Mouse (Mus musculus) limb, embryonic 13.5 days (tissue): ENCODE results near the gene Gm2a. TPM values are rescaled to one million over a fixed set of nuclear protein-coding genes. Genes with fewer than 3 reads are reported as not detected.

Experiments
- ATAC-seq: fragments of 200-750 bp; cut with Nextera tagmentation; 2 replicates; pipeline ENCODE4 v1.8.0; 2017; ENCODE audit warnings: low read depth, moderate number of reproducible peaks, moderate TSS enrichment; ENCODE audit not compliant: low FRiP score
- H3K27ac ChIP-seq: fragments of 300-500 bp; sonication (generic); 2 replicates; pipeline ENCODE4 v1.5.1; 2015; ENCODE audit warnings: inconsistent platforms, mild to moderate bottlenecking, moderate library complexity
- H3K27me3 ChIP-seq: fragments of 300-500 bp; sonication (generic); 2 replicates; pipeline ENCODE4 v1.6.1; 2015; ENCODE audit warnings: mild to moderate bottlenecking, inconsistent platforms
- H3K36me3 ChIP-seq: fragments of 300-500 bp; sonication (generic); 2 replicates; pipeline ENCODE4 v1.6.1; 2015; ENCODE audit warnings: inconsistent platforms, mild to moderate bottlenecking, moderate library complexity
- H3K4me1 ChIP-seq: fragments of 300-500 bp; sonication (generic); 2 replicates; pipeline ENCODE4 v1.6.1; 2015; ENCODE audit warnings: inconsistent platforms
- H3K4me2 ChIP-seq: fragments of 300-500 bp; sonication (generic); replicated peaks from 2 replicates; pipeline ENCODE4 v1.6.1; 2015; ENCODE audit warnings: inconsistent platforms, mild to moderate bottlenecking, moderate library complexity
- H3K4me3 ChIP-seq: fragments of 300-500 bp; sonication (generic); 2 replicates; pipeline ENCODE4 v1.5.1; 2015; ENCODE audit warnings: moderate library complexity, mild to moderate bottlenecking, inconsistent platforms
- H3K9ac ChIP-seq: fragments of 300-500 bp; sonication (generic); 2 replicates; pipeline ENCODE4 v1.6.1; 2015; ENCODE audit warnings: mild to moderate bottlenecking, inconsistent platforms
- H3K9me3 ChIP-seq: fragments of 300-500 bp; sonication (generic); 2 replicates; pipeline ENCODE4 v1.6.1; 2016; ENCODE audit warnings: inconsistent platforms
- WGBS: fragments of 180-500 bp; shearing (Covaris S2); methylation state at CpG from one replicate; pipeline ENCODE4 v1.1.7; 2015; 5-methylcytosine and 5-hydroxymethylcytosine counted together
- polyA plus RNA-seq: library from polyadenylated mRNA; unstranded; fragments of >200 nt; fragmentation: Nextera tagmentation; extraction: Ambion mirVana; gene quantifications from 2 replicates; pipeline ENCODE4 v1.2.1, GENCODE M21; 2015

Gm2a gene
- 17.9 and 18.0 TPM in 2 replicates for polyA plus RNA-seq

DNA sequence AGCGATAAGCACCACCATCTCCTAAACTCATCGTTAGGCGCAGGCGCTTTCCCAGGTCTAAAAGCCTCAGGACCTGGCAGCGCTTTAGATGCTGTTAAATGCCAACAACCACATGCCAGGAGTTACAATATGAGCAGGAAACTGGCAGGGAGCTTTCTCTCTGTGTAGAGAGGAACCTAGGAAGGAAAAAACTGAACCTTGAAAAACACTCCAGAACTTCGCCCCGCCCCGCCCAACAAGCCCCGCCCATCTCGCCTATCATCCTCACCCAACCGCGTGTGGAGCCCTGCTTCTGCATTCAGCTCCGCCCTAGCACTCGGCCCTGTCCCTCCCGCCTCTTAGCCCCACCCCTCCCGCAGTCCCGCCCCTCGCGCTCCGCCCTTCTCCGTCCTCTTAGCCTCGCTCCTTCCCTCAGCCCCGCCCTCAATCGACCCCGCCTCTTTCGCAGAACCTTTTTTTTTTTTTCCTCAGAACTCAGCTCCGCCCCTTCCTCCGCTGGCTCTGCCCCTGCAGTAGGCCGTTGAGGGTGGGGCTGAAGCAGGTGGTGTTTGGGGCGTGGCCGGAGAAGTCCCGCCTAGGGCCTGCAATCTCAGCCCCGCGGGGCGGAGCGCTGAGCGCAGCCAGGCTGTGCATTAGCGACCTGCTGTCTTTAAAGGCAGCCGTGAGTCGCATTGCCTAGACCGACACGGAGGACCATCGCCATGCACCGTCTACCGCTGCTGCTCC, at the start of gene Gm2a:
TSS of gene Gm2a (plus strand) at position 653 of the 726 bp plus-strand sequence.
- 3% methylated on average over 37 of the region's 45 CpGs for WGBS
- peak within 1 kb of the TSS; percentile 70 for H3K9ac ChIP-seq
- H3K4me3 ChIP-seq, result peak within 1 kb of the TSS; percentile 61
- peak within 1 kb of the TSS; percentile 79 for H3K4me2 ChIP-seq
- peak; percentile 97 for ATAC-seq
- peaks cover 5% of the 10 kb centered on the region for H3K4me1 ChIP-seq
- no peaks in the 10 kb centered on the region for H3K9me3 ChIP-seq
- peak within 1 kb of the TSS; percentile 70 for H3K27ac ChIP-seq
- H3K36me3 ChIP-seq, result 0 out of 2 replicates have a peak, but pooled peaks cover 2% of the 10 kb centered on the region
- H3K27me3 ChIP-seq, result no peaks in the 10 kb centered on the region

DNA sequence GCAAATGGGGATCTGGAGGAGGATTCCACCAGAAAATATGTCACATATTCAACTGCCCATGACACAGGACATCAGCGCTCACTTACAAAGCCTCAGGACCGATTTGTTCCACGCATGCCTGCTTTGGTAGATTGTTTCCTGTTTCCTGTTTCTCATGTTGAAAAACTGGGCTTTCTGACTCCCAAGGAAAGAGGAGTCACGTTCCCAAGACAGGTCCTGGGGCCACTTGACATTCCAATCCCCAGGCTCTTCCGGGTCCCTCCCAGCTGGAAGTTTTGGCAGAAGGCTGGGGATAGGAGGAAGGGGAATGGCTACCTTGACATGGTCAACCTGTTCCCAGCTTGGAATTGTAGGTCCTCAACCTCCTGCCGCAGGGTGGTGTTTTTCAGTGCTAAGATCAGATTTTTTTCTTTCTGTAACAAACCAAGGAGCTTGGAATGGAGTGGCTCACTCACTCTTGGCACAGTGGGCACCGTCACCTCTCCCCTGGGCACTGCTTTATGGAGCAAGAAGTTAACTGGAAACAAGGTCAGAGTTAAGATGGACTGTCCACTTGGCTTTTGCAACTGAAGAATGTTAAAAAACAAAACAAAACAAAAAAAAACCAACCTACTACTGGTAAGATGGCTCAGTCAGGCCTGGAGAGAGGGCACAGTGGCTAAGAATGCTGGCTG, 46.9 kb upstream of the Gm2a start:
- H3K36me3 ChIP-seq, result no peaks in the 10 kb centered on the region
- H3K27me3 ChIP-seq, result no peaks in the 10 kb centered on the region
- H3K9me3 ChIP-seq, result no peaks in the 10 kb centered on the region
- no peaks in the 10 kb centered on the region for H3K4me1 ChIP-seq
- H3K4me2 ChIP-seq, result no peak overlapping the region
- H3K4me3 ChIP-seq, result no peak overlapping the region
- ATAC-seq, result no peak
- no peak overlapping the region for H3K27ac ChIP-seq
- WGBS, result 77% methylated on average over 7 of the region's 7 CpGs
- H3K9ac ChIP-seq, result no peak overlapping the region

DNA sequence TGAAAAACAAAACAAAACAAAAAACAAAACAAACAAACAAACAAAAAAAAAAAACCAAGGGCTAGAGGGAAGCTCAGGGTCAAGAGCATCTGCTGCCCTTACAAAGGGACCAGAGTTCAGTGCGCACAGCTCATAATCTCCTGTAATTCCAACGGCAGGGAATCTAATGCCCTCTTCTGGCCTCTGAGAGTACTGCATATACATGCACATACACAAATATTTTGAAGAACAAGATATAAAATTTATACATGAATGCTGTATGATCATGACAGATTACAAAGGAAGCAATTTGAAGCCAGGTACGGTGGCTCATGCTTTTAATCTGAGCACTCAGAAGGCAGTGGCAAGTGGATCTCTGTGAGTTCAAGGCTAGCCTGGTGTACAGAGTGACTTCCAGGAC, 40.4 kb upstream of the Gm2a start:
- Histone ChIP-seq H3K9ac (no peak overlapping the region), H3K9me3 (no peaks in the 10 kb centered on the region), H3K27ac (no peak overlapping the region), H3K4me3 (no peak overlapping the region), H3K4me2 (no peak overlapping the region), H3K4me1 (no peaks in the 10 kb centered on the region), H3K36me3 (no peaks in the 10 kb centered on the region), H3K27me3 (no peaks in the 10 kb centered on the region)
- 83% methylated on average over 3 of the region's 3 CpGs for WGBS
- no peak for ATAC-seq

DNA sequence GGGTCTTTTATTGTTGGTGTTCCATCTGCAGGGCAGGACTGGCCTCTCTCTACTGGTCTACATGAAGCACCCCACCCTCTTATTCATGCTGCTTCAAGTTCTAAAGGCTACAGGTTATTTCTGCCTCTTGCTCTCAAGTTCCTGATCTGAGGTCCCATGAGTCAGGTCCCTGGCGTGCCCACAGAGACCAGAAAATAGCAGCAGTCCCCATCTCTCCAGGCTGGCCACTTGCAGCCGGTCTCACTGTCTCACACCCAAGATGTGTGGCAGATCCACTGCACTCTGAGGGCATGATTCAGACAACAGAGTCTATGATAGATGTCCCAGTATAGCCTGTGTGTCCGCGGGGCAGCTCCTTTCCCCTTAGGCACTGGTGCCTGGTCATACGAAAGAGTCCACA, 37.1 kb upstream of the Gm2a start:
- Histone ChIP-seq H3K4me3 (no peak overlapping the region), H3K27ac (no peak overlapping the region), H3K9me3 (no peaks in the 10 kb centered on the region), H3K36me3 (no peaks in the 10 kb centered on the region), H3K27me3 (no peaks in the 10 kb centered on the region), H3K9ac (no peak overlapping the region), H3K4me1 (no peaks in the 10 kb centered on the region), H3K4me2 (no peak overlapping the region)
- ATAC-seq, result no peak
- 88% methylated on average over 5 of the region's 5 CpGs for WGBS

DNA sequence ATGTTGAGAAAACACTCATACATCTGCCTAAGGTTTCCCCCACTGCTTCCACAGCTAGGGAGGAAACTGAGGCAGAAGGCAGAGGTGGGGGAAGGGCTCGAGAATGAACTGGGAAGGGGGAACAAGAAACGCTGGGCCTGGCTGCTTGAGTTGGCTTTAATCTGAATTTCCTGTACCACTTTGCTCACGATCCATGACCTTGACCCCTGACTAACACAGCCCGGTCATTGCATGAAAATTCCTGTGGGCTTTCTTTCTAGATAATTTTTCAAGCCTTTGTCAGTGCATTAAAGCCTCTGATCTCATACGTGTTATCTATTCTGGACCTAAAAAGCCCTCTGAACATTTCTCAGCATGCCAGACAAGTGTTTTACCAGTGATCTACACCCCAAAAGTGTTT, 35.1 kb upstream of the Gm2a start:
- no peaks in the 10 kb centered on the region for H3K27me3 ChIP-seq
- no peak for ATAC-seq
- WGBS, result 45% methylated on average over 5 of the region's 5 CpGs

DNA sequence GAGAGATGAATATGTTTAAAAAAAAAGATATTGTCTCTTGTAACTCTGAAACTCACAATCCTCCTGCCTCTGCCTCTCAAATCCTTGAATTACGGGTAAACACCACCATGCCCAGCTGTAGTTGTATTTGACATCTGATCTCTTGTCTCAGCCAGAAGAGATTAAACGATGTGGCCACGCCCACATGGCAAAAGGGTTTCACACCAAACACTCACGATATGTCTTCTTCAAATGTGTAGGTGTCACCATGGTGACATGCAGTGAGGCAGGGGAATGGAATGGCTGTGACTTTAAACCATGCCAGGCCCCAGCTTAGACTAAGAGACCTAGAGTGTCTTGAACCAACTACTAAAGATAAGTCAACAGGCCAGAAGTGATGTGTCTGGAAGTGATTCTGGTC, 31.0 kb upstream of the Gm2a start:
- WGBS, result 54% methylated on average over 4 of the region's 4 CpGs
- no peaks in the 10 kb centered on the region for H3K36me3 ChIP-seq
- H3K9ac ChIP-seq, result no peak overlapping the region
- H3K27ac ChIP-seq, result no peak overlapping the region
- H3K4me3 ChIP-seq, result no peak overlapping the region
- no peaks in the 10 kb centered on the region for H3K9me3 ChIP-seq
- no peak overlapping the region for H3K4me2 ChIP-seq
- H3K27me3 ChIP-seq, result no peaks in the 10 kb centered on the region
- H3K4me1 ChIP-seq, result no peaks in the 10 kb centered on the region
- no peak for ATAC-seq

More for the DNA sequence above, 35.1 kb upstream of the Gm2a start:
- Histone ChIP-seq H3K9me3 (no peaks in the 10 kb centered on the region), H3K4me1 (no peaks in the 10 kb centered on the region), H3K27ac (no peak overlapping the region), H3K9ac (no peak overlapping the region), H3K4me2 (no peak overlapping the region), H3K36me3 (no peaks in the 10 kb centered on the region), H3K4me3 (no peak overlapping the region)

DNA sequence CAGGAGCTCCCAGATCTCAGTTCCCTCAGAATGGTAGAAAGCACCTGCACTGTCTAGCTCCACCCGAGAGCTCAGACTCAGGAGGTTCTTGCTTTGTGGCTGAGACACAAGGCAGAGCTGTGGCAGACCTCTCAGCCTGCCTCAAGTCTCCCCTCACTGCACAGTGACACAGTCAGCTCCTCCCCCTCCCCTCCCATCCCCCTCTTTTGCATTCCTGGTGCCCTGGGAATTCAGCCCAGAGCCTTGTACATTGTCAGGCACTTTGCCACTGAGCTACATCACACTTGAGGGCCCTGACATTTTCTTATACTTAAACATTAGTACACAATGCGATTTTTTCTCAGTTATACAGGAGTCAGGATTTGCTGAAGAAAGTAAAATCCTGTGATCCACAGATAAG, 28.9 kb upstream of the Gm2a start:
- Histone ChIP-seq H3K27me3 (no peaks in the 10 kb centered on the region), H3K36me3 (no peaks in the 10 kb centered on the region), H3K9me3 (no peaks in the 10 kb centered on the region), H3K9ac (no peak overlapping the region), H3K4me2 (no peak overlapping the region), H3K27ac (no peak overlapping the region), H3K4me1 (no peaks in the 10 kb centered on the region), H3K4me3 (no peak overlapping the region)
- no peak for ATAC-seq
- 51% methylated on average over 2 of the region's 2 CpGs for WGBS

DNA sequence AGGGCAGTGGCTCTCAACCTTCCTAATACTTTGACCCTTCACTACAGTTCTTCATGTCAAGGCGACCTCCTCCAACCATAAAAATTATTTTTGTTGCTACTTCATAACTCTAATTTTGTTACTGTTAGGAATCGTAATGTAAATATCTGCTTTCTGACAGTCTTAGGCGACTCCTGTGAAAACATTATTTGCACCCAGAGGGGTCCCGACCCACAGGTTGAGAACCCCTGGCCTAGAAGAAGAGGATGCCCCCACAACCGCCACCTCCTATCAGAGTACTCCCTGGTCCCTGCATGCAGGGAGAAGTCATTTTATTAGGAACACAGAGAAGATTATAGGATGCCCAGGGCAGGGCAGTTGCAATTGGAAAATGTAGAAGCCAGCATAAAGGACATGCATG, 26.6 kb upstream of the Gm2a start:
- Histone ChIP-seq H3K27me3 (0 out of 2 replicates have a peak, but pooled peaks cover 2% of the 10 kb centered on the region), H3K4me1 (peaks cover 3% of the 10 kb centered on the region; the same call in 1 of the 2 replicates), H3K36me3 (no peaks in the 10 kb centered on the region), H3K9ac (no peak overlapping the region), H3K4me2 (no peak overlapping the region), H3K27ac (no peak overlapping the region), H3K4me3 (no peak overlapping the region), H3K9me3 (no peaks in the 10 kb centered on the region)
- 88% methylated on average over 5 of the region's 5 CpGs for WGBS
- ATAC-seq, result no peak

DNA sequence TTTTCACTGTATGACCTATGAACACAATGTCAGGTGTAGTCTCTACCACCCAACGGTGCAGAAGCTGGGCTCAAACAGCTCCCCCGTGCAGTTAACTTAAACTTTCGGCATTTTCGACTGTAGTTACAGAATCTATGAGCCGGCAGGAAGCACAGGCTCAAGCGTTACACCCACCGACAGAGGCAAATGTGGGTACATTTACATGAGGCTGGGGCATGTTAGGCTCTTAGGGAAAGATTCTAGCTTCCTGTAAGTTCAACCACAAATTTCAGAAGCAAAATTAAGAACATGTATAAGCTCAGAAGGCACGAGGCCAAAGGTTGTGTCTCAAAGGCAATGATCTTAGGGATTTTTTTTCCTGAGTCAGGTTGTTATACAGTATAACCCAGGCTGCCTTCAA, 25.4 kb upstream of the Gm2a start:
- peaks cover 14% of the 10 kb centered on the region for H3K27me3 ChIP-seq
- H3K9ac ChIP-seq, result no peak overlapping the region
- H3K4me3 ChIP-seq, result no peak overlapping the region
- H3K27ac ChIP-seq, result no peak overlapping the region
- H3K4me1 ChIP-seq, result peaks cover 8% of the 10 kb centered on the region
- WGBS, result 81% methylated on average over 8 of the region's 8 CpGs
- no peak overlapping the region for H3K4me2 ChIP-seq
- H3K36me3 ChIP-seq, result no peaks in the 10 kb centered on the region
- ATAC-seq, result no peak
- no peaks in the 10 kb centered on the region for H3K9me3 ChIP-seq

DNA sequence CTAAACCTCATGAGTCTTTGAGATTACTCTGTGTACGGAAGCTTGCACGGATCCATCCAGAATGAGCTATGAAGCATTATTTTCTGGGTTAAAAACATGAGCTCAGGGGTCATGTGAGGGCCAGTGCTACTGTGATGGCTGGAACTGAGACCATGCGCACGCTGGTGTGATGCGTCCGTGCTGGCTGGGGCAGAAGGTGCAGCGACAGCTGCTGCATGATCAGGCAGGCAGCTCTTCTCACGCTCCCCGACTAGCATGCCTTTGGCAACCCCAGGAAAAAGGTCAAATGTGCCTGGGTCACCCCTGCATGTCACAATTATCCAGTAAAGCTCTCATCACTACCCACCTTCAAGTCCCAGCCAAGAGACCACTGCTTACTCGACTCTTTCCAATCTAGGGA, 24.7 kb upstream of the Gm2a start:
- Histone ChIP-seq H3K27me3 (peaks cover 19% of the 10 kb centered on the region), H3K36me3 (no peaks in the 10 kb centered on the region), H3K9me3 (no peaks in the 10 kb centered on the region), H3K4me1 (peaks cover 10% of the 10 kb centered on the region), H3K4me3 (no peak overlapping the region), H3K27ac (no peak overlapping the region), H3K4me2 (no peak overlapping the region), H3K9ac (no peak overlapping the region)
- 73% methylated on average over 10 of the region's 10 CpGs for WGBS
- ATAC-seq, result no peak

DNA sequence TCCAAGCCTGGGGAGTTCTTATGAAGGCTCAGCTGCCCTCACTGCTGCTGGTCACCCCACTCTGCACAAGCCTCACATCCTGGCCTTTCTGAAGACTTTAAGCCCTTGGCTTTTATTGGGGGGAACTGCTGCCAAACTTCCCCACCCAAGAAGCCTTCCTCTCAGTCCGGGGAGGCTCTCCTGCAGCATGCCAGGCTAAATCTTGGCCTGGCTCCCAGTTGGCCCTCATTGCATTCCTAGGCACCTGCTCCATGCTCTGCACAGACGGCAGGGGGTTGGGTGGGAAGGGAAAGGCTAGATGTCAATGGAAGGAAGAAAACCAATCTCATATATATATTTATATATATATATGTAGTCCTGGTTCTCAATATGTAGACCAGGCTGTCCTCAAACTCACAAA, 22.3 kb upstream of the Gm2a start:
- Histone ChIP-seq H3K4me3 (no peak overlapping the region), H3K4me1 (peaks cover 10% of the 10 kb centered on the region), H3K27ac (no peak overlapping the region), H3K9me3 (no peaks in the 10 kb centered on the region), H3K4me2 (no peak overlapping the region), H3K9ac (no peak overlapping the region), H3K27me3 (peaks cover 30% of the 10 kb centered on the region), H3K36me3 (no peaks in the 10 kb centered on the region)
- WGBS, result 50% methylated on average over 2 of the region's 2 CpGs
- no peak for ATAC-seq

DNA sequence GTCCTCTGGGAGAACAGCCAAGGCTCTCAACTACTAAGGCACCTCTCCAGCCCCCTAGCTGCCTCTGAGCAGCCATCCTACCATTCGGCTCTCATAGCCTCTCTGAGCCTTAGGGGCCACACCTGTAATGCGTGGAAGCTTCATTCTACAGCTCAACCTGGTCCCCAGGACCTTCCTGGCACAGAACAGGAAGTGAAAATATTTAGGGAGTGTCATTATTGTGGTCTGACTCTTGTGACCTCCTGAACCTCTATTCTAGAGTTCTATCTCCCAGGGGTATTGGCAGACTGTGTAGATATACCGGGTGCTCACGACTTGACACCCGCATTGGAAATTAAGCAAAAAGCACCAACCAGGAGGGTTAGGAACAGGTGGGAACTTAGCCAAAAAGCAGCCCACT, 21.7 kb upstream of the Gm2a start:
- H3K27me3 ChIP-seq, result peaks cover 30% of the 10 kb centered on the region
- ATAC-seq, result no peak
- H3K36me3 ChIP-seq, result no peaks in the 10 kb centered on the region
- no peak overlapping the region for H3K4me3 ChIP-seq
- H3K9me3 ChIP-seq, result no peaks in the 10 kb centered on the region
- peaks cover 10% of the 10 kb centered on the region for H3K4me1 ChIP-seq
- no peak overlapping the region for H3K27ac ChIP-seq
- H3K9ac ChIP-seq, result no peak overlapping the region
- 90% methylated on average over 5 of the region's 5 CpGs for WGBS
- H3K4me2 ChIP-seq, result no peak overlapping the region
